17 mouse cellular contexts compared by ENCODE assay signal in the genomic region with DNA sequence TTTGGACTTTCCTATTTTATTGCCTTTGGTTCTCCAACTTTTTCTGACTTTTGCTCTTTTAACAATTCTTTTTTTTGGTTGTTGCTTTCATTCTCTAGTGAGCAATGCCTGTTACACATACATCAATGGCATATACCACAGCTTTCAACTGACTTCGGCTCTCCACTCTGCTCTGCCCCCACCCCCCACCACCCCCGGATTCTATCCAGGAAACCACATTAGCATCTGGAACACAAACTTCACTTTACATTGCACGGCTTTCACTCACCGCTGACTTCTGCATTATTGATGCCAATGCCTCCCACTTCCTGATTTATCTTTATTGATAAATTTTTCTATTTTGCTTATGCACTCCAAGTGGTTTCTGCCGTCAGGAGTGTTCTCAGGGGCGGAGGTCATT.
"Had no signal": no experiment of that assay in that cellular context is flagged by ENCODE, and none has a peak within 500 bp of the region (broad histone marks: within the 10 kb centered on the region; RNA-seq: fewer than 3 reads in every experiment).

No protein-coding gene starts in this region.

- H3K36me3 ChIP-seq: kidney, embryonic 15.5 days; limb, embryonic 12.5 days; liver, embryonic 15.5 days; midbrain, embryonic 12.5 days; neural tube, embryonic 15.5 days had no signal

- H3K4me1 ChIP-seq: kidney, embryonic 15.5 days; liver, embryonic 15.5 days had no signal

- H3K27me3 ChIP-seq: kidney, embryonic 15.5 days; limb, embryonic 12.5 days; liver, embryonic 15.5 days; midbrain, embryonic 12.5 days; neural tube, embryonic 15.5 days had no signal

- H3K4me3 ChIP-seq: kidney, embryonic 15.5 days; limb, embryonic 12.5 days; liver, embryonic 15.5 days; midbrain, embryonic 12.5 days; neural tube, embryonic 15.5 days had no signal

- H3K9ac ChIP-seq: kidney, embryonic 15.5 days; limb, embryonic 12.5 days; liver, embryonic 15.5 days; midbrain, embryonic 12.5 days; neural tube, embryonic 15.5 days had no signal

- ATAC-seq: lung, postnatal 0 days; midbrain, embryonic 16.5 days had no signal

- DNase-seq: kidney, adult 2 months; kidney, postnatal 14 days; layer of hippocampus, adult 9-11 months; layer of hippocampus, postnatal 36 days; lung, adult 2 months; lung, postnatal 4 days; right cerebral cortex, postnatal 4 days; spleen, adult 18-20 months; thymus, adult 18-20 months; thymus, postnatal 36 days had no signal

- H3K4me2 ChIP-seq: kidney, embryonic 15.5 days; limb, embryonic 12.5 days; liver, embryonic 15.5 days; midbrain, embryonic 12.5 days; neural tube, embryonic 15.5 days had no signal

- H3K9me3 ChIP-seq: kidney, embryonic 15.5 days; limb, embryonic 12.5 days; liver, embryonic 15.5 days; midbrain, embryonic 12.5 days; neural tube, embryonic 15.5 days had no signal

- H3K27ac ChIP-seq: kidney, embryonic 15.5 days; limb, embryonic 12.5 days; liver, embryonic 15.5 days; midbrain, embryonic 12.5 days; neural tube, embryonic 15.5 days had no signal
